Mouse (Mus musculus) spleen, adult 2 months (tissue): Measurements from ENCODE around the gene Myo16.

Experiments used
- CTCF ChIP-seq: fragments of 200-500 bp; IDR thresholded peaks from 2 replicates; pipeline ENCODE4 v1.5.1; 2011; ENCODE audit warnings: mild to moderate bottlenecking, inconsistent platforms; ENCODE audit not compliant: insufficient read depth, insufficient read length, insufficient replicate concordance; ENCODE audit errors: extremely low read depth
- POLR2A ChIP-seq: fragments of 200-500 bp; IDR thresholded peaks from 2 replicates; pipeline ENCODE4 v1.6.1; 2011; ENCODE audit warnings: low read depth, low read length, inconsistent platforms

DNA sequence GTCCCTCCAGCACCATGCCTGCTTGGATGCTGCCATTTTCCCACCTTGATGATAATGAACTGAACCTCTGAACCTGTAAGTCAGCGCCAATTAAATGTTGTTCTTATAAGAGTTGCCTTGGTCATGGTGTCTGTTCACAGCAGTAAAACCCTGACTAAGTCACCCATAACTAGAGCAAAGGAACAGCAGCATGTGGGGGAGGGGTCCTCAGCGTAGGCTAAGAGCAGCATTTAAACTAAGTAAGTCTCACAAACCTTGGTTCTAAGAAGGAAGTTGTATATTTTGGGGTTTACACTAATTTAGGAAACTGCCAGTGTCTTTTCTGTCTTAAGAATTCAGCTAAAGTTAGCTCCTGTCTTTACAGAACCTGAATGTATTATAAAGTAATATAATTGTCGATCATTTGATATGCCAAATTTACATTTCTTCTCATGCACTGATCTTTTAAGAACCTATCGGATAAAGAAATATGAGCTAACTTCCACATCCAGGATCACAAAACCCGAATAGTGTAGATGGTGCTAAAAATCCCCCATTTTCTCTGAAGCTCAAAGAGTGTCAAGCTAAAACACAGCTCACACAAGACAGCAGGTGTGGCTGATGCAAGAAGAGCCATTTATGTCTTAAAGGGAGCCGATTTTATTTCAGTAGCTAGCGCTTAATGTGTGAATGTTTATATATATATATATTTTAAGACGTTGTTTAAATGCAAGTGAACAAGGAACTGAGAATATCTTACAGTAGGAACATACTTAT lies 45.0 kb upstream of the Myo16 start:
- TF ChIP-seq POLR2A (no peak), CTCF (no peak)
